Mouse (Mus musculus) induced T-regulatory cell, adult 2 months (primary cell): ENCODE measurements around the gene Sec62.
"Not testable (repeated sequence)": the region's sequence is repeated elsewhere in the genome, so short reads cannot be mapped to it uniquely, and the experiment has no call there.

Experiments used
- DNase-seq: peaks from one replicate; pipeline ENCODE4 v3.0.0-alpha.2; 2012; ENCODE audit warnings: low read depth

Gene Sec62

DNA sequence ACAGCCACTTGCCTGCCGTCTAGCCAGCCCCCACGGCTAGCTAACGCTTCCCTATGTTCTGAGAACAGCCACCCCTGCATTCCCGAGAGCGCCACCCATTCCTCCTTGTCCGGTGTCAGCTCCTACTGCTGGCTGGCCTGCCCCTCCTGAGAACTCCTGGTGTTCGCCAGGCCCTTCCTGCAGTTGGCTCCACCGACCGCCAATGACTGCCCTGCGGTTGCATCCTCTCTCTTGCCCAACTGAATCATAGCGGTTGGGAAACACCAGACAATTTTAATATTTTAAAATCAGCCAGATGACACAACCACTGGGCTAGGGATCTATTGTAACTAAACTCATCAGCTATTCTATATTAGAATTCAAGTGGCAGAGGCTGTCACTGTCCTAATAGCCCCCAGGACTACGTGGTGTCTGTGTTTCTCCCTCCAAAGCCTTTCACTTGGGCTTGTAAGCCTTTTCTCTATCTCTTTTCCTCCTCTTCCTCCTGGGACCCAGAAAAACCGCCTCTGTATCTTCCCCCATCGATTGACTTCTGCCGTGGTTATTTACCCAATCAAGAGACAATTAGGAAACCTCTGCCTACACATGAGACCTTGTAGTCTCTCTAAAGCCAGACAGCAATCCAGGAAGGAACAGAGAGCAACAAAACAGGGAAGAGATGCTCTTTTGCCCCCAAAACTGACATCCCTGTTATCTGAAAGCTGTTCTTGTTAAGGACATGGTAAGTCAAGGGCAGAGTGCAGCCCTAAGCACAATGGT is 39.4 kb downstream of the Sec62 start:
- DNase-seq: no peak

DNA sequence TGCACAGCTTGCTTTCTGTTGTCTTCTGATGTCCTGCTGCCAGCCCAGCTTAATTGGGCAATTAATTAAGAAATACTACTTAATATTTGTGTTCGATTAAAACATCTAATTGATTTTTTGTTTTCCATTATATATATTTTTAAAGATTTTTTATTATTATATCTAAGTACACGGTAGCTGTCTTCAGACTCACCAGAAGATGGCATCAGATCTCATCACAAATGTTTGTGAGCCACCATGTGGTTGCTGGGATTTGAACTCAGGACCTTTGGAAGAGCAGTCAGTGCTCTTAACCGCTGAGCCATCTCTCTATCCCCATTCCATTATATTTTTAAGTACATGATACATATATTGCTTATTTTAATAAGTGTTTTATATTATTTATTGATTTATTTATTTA is 40.6 kb downstream of the Sec62 start:
- no peak for DNase-seq

DNA sequence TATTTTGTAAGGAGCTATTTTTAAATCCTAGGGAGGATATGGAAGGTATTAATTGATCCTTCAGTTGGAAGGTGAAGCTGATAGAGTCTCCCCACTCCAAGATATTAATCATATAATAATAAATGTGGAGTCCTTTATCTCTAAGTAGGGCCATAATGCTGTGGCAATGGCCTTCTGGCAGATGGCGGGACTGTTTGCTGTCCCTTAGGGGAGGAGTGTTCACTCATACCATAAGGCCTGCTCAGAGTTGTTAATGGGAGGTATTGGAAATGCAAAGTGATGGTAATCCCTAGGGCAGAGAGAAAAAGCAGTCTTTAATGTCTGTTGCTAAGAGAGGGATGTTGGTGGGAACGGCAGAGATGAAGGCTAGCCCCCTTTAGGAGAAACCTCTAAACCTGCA is 53.1 kb downstream of the Sec62 start:
- DNase-seq: no peak

DNA sequence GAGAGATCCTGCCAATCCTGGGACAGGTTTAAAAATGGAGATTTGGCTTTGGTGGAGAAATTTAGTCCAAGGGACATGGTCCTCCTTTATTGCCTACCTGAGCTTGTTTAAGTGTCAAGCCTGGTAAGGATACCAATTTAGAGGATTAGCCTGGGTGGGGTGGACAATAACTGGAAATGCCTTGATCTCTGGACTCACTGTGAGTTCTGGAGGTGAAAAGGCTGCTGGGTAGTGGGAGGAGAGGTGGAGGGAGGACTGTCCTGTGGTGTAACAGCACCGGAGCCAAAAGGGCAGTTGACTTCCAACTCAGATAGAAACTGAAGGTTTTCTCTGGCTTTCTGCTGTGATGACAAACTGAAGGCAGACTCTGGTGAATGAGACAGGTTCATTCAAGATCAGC is 54.7 kb downstream of the Sec62 start:
- peak; percentile 25 for DNase-seq

DNA sequence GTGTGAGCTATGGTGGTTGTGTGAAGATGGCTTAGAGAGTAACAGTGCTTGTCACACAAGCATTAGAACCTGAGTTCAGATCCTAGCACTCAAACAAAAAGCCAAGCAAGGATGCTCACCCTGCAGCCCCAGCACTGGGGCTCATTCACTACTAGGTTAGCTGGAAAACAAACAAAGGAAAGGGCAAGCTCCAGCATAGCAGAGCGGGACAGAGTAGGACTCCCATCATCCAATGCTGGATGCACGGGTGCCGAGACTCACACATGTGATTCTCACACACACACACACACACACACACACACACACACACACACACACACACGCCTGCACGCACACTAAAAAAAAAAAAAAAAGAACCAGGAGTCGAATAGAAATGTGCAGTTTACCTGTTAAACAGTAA is 58.7 kb downstream of the Sec62 start:
- no peak for DNase-seq

DNA sequence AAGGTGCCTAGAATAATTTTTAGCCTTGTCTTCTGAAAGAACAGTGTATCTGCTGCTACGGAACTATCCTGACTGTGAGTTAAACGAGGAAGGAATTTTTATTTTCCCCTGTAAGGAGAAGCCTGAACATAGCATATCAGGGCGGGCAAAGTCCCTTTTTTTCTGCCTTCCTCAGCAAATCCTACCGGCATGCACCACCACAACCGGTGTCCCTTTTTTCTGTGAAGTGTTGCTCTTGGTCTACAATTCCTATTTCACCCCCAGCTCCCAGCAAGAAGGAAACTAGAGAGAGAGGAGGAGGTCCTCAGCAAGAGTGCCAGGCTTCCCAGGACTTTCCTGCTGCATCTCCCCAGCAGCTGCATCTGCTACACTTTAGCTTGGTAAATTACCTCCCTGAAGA is 60.9 kb downstream of the Sec62 start:
- no peak for DNase-seq

DNA sequence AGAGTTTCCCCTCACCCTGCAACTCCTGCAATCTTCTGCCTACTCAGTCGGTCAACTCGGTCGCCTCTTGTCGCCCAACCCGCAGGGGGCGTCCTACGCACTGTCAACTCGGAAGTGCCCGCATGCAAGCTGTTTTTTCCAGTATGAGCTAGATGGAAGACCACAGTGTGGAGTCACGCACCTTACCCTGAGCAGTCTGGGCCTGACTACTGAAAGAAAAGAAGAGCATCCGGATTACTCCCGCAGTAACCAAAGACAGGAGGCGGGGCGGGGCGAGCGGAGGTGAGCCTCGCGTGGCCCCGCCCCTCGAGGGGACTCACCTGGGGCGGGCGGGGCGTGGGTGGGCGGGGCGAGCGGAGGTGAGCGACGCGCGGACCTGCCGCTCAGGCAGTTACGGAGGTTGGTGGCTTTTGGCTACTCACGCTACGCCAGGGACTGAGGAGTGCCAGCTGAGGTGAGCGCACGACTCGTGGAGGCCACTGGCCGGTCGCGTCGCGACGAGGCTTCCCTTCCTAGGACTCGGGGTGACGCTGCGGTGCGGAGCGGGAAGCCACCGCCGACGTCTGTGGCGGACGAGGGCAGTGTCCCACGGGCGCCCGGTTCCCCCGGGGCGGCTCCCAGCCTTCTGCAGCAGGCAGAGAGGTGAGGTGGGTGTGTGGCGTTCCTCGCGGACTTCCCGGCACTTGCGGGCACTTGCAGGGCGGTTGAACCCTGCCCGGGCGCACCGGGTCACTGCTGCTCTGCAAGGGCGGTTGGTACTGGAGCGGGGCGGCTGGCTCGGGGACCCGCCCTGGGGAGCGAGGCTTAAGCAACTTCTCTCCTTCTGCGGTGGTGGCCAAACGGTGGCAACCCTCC is 63.2 kb downstream of the Sec62 start, which contains the start of gene Gpr160:
Gene Gpr160 (plus strand): TSS at position 347 of the 855 bp plus-strand sequence.
- DNase-seq: peak; percentile 91

DNA sequence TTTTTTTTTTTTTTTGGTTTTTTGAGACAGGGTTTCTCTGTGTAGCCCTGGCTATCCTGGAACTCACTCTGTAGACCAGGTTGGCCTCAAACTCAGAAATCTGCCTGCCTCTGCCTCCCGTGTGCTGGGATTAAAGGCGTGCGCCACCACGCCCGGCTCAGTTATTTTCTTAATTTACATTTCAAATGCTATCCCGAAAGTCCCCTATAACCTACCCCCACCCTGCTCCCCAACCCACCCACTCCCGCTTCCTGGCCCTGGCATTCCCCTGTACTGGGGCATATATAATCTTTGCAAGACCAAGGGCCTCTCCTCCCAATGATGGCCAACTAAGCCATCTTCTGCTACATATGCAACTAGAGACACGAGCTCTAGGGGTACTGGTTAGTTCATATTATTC is 66.9 kb downstream of the Sec62 start:
- not testable (repeated sequence) for DNase-seq

DNA sequence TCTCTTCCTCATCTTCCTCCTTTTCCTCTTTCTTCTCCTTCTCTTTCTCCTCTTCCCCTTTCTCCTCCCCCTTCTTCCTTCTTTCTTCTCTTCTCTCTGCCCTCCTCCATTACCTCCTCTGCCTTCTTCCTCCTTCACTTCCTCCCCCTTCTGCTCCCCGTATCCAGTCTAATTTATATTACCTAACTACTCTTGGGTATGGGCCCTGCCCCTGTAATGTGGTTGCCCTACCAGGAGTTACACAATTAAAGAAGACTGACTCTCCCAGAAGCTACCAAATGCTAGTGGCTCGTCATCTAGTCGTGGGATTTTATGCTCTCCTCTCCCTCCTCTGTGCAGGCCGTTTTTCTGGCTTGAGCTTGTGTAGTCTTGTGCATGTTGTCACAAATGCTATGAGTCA is 68.0 kb downstream of the Sec62 start:
- no peak for DNase-seq

DNA sequence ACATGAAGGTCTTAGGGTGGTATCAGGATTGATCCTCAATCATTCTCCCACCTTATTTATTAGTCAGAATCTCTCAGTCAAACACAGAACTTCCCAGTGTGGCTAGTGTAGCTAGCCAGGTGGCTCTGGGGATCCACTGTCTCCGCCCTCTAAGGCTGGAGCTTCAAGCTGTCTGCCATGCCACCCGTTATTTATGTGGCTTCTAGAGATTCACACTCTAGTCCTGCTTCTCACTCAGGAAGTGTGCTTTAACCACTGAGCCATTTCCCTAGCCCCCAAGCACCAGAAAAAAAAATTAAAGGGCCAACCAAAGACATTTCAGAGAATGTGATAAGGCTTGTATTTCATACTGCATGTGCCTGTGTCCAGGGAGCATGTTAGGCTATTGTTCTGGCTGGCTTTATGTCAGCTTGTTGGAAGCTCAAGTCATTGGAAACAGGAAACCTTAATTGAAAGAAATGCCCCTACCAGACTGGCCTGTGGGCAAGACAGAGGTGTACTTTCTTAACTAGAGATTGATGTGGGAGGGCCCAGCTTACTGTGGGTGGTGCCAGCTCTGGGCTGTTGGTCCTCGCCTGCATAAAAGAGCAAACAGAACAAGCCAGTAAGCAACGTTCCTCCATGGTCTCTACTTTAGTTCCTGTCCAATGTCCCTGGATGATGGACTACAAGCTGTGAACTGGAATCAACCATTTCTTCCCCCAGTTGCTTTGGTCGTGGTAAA is 71.2 kb downstream of the Sec62 start:
- DNase-seq: peak; percentile 38

DNA sequence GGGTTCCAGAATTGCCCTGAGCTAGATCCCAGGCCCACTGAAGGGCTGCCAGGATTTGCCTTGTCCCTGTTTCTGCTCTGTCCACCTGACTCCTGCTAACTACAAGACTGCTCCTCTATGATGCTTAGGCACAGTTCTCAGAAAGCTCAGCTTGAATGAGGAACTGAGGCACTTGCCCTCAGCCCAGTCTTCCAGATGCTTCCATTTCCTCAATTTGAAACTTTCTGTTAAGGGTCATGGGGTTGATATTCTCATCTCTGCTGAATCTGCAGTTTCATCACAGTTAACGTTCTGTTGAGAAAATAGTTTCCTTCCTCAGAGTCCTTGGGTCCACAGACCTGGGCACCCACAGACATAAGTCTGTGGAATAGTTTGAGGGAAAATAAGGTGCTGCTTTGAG is 72.0 kb downstream of the Sec62 start:
- no peak for DNase-seq

DNA sequence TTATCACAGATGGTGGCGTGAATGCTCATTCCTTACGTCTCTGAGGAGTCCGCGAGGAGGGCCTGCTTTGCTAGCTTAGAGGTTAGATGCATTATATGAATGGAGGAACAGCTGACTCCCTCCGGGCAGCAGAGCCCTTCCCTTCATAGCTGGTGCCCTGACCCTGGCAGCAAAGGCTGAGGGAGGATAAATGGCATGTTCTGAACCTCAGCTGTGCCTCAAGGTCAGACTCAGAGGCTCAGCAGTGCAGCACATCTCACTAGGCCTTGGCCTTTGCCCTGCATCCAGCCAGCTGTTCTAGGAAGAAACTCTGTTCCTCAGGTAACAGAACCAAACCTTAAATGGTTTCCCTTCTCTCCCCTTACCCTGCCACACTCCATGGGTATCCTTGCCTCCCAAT is 75.5 kb downstream of the Sec62 start:
- DNase-seq: no peak

DNA sequence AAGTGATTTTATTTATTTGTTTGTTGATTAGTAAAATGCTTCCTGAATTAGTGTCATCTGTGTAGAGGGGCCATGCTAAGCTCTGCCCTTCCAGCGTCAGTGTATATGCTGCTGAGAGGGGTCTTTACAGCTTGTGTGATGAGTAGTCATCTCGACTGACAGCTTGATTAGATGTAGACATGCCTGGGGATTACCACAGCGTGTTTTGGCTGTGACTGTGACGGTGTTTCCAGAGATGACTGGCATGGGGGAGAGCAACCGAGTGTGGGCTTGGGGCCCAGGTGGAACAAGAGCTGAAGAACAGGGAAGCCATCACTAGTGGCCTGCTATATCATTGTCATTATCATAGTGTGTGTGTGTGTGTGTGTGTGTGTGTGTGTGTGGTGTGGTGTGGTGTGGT is 76.0 kb downstream of the Sec62 start:
- DNase-seq: peak; percentile 53

DNA sequence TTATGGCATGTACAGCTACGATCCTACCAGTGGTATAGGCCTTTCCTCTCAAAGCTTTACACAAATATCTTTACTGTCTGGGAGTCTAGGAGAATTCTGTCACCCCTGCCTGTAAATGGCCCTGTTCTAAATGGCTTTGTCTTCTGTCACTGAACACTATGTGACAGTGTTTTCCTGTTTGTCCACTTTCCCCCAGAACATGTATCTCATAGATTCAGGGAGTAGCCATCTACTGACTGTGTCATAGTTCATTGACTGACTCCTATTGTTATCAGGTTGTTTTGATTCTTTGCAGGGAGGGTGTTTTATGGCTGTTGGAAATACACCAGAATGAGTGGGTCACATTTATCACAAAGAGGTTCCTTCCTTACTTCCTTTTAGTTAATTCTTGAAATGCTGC is 77.3 kb downstream of the Sec62 start:
- DNase-seq: no peak
